Comparison of ENCODE assay signal across 16 mouse cellular contexts in genomic region chr10:93916778-93917177, GRCm38 (mm10). TPM values are rescaled to one million over a fixed set of nuclear protein-coding genes. Genes with fewer than 3 reads are reported as not detected.
DNase-seq lines count a peak whose midpoint lies in the region; TF ChIP-seq lines count a peak whose summit lies in the region.
"Had no signal": no experiment of that assay in that cellular context is flagged by ENCODE, and none has a peak within 500 bp of the region (broad histone marks: within the 10 kb centered on the region; RNA-seq: fewer than 3 reads in every experiment).

No protein-coding gene starts in this region.

- intact Hi-C loops in gastrocnemius, postnatal 14 days (cut with DNase I; ENCODE audit: low total_unique reads): no loop called here

- no peak overlapping the region for H3K4me3 ChIP-seq in layer of hippocampus, adult 2 months
- H3K4me3 ChIP-seq: embryonic facial prominence, embryonic 15.5 days; hindbrain, embryonic 15.5 days; limb, embryonic 15.5 days had no signal

- DNase-seq in layer of hippocampus, adult 2 months (ENCODE audit: low spot score in 2 of 2): no peak
- no peak for DNase-seq in layer of hippocampus, adult 18-20 months (ENCODE audit: low spot score in 2 of 2)
- peak; percentile 55 for DNase-seq in thymus, postnatal 4 days
- no peak for DNase-seq in thymus, adult 18-20 months
- DNase-seq in R1 (ENCODE audit: low read depth, low spot score): peak; percentile 63
- no peak for DNase-seq in gastrocnemius, postnatal 10 days
- no peak for DNase-seq in gastrocnemius, postnatal 14 days
- DNase-seq: adrenal gland, postnatal 36 days; cerebellum, adult 9-11 months; heart, postnatal 10 days; kidney, adult 2 months; kidney, postnatal 4 days; lung, postnatal 10 days had no signal

- peak; percentile 40 for TF ChIP-seq CTCF in layer of hippocampus, adult 2 months (conservative IDR thresholded peaks at IDR 0.05)

- no peak overlapping the region for H3K27ac ChIP-seq in layer of hippocampus, adult 2 months
- H3K27ac ChIP-seq: embryonic facial prominence, embryonic 15.5 days; hindbrain, embryonic 15.5 days; limb, embryonic 15.5 days had no signal

RNA-seq across cellular contexts. Expression of gene Metap2, which starts 19.9 kb away (rescaled TPM):
- 100 to 1,000 TPM; 124 to 136 TPM for total RNA-seq in layer of hippocampus, adult 2 months (2021)
- 100 to 1,000 TPM; 114 to 116 TPM for total RNA-seq in layer of hippocampus, adult 18-20 months (2021)
- 100 to 1,000 TPM; 200 to 203 TPM for total RNA-seq in gastrocnemius, postnatal 10 days (2021)
- total RNA-seq in gastrocnemius, postnatal 14 days (2021): 100 to 1,000 TPM; 159 to 171 TPM

Comparison
In these comparisons a context has a peak if more than half of its experiments do, and no peak if none do; other contexts are left out.
1. DNase-seq: peak in thymus, postnatal 4 days (single experiment) and R1 (single experiment); none in layer of hippocampus, adult 2 months (0 of 2), layer of hippocampus, adult 18-20 months (0 of 2), thymus, adult 18-20 months (0 of 2), gastrocnemius, postnatal 10 days (single experiment) and gastrocnemius, postnatal 14 days (single experiment).